Mouse (Mus musculus) thymus, postnatal 14 days (tissue): ENCODE results near the gene Dnase1.
A peak's percentile ranks its signal among the peaks of the same experiment; 100 is the strongest.
"Not testable (repeated sequence)": the region's sequence is repeated elsewhere in the genome, so short reads cannot be mapped to it uniquely, and the experiment has no call there.

Source experiments
- DNase-seq: peaks from one replicate; pipeline ENCODE4 v3.0.0; 2021

Gene Dnase1

GRCm38 (mm10) chr16:4052601-4053000 is 15.9 kb downstream of the Dnase1 start:
- no peak for DNase-seq

GRCm38 (mm10) chr16:4053811-4054210 is 17.1 kb downstream of the Dnase1 start:
- DNase-seq = no peak

DNA sequence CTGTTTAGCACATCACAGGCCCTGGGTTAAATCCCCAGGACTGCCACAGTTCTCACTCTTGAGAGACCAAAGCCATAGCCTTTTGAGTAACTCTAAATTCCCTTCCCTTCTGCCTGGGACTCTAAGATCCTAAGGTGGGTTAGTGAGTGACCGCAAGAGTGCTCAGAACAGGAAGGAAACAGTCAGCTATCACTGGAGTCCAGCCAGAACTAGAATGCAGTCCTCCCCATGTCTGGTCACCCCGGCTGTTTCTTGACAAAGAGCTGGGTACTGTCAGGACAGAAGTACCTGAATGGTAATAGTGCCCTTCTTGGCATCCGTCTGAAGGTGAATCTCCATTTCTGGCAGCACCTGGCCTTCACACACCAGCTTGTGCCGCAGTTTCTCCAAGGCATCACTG is 28.2 kb downstream of the Dnase1 start:
- DNase-seq = no peak

DNA sequence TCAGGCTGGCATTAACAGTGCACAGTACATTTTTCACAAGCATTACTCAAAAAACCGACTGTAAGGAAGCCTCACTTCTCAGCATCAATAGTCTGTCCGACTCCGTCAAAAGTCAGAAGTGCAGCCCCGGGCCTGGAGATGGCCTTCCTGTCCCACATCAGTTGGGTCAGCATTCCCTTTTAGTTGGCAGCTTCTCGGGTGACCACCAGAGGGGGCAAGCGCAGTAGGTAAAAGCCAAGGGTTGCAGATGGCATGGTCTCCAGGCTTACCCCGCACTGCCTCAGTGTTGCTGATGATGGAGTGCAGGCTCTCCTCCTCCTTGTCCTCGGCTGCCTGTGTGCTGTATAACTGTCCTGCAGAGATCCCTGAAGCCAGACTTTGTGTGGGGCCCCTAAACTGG is 31.8 kb downstream of the Dnase1 start:
- peak; percentile 70 for DNase-seq

GRCm38 (mm10) chr16:4074297-4074696 is 37.6 kb downstream of the Dnase1 start:
- no peak for DNase-seq

- DNase-seq = no peak
These were observed 38.1 kb downstream of the Dnase1 start for GRCm38 (mm10) chr16:4074836-4075235.

- DNase-seq = peak; percentile 97
These were observed 40.8 kb downstream of the Dnase1 start, which contains the start of gene Trap1 for GRCm38 (mm10) chr16:4077384-4078061. TSS of gene Trap1 (minus strand) at chr16:4077827.

DNA sequence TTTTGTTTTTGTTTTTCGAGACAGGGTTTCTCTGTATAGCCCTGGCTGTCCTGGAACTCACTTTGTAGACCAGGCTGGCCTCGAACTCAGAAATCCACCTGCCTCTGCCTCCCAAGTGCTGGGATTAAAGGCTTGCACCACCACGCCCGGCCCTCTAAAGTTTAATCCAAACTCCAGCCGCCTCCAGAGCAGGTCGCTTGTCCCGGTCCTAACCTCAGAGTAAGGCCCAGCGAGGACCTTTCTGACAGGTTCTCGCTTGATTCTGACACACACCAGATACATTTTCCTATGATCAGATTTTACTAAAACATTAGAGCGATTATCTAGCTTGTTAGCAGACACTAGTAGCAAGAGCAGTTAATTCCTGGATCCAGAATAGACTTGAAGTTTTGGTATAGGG is 41.6 kb downstream of the Dnase1 start:
- peak; percentile 24 for DNase-seq

GRCm38 (mm10) chr16:4079656-4080055 is 42.9 kb downstream of the Dnase1 start:
- DNase-seq = no peak

DNA sequence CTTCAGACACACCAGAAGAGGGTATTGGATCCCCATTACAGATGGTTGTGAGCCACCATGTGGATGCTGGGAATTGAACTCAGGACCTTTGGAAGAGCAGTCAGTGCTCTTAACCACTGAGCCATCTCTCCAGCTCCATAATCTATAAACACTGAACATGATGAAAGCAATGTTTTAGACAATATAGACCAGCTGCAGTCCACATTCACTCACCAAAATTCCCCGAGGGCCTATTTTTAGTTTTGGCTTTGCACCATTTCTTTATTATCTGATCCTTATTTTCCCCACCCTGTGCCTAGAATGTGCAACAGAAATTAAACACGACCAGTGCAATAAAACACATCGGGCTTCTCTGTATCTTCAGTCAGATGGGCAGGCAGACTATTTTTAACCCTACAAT is 43.7 kb downstream of the Dnase1 start:
- DNase-seq = not testable (repeated sequence)

DNA sequence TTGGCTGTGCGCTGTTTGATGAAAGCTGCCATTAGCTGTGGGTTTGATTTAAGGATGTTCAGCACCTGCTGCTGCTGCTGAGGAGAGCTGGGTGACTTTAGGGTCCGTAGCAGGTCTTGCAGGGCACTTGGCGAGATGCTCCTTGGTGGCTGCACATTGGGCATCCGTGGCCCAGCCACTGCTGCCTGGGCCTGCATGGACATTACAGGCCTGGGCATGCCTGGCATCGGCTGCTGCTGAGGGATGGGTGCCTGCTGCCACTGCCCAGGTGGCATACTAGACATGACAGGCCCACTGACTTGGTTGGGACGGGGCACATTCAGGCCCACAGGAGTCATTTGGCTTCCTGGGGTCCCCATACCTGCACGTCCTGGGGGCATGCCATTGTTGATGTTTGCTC is 48.3 kb downstream of the Dnase1 start:
- DNase-seq = no peak

GRCm38 (mm10) chr16:4085851-4086387 is 49.2 kb downstream of the Dnase1 start:
- no peak for DNase-seq

- no peak for DNase-seq
These were observed 50.6 kb downstream of the Dnase1 start for GRCm38 (mm10) chr16:4087214-4087913.
